Mouse (Mus musculus) MEL (cell line): ENCODE measurements around the gene Atrnl1. TPM values are rescaled to one million over a fixed set of nuclear protein-coding genes. Genes with fewer than 3 reads are reported as not detected.

ENCODE experiments used
- DNase-seq: peaks from one replicate; pipeline ENCODE4 v3.0.0; 2011; ENCODE audit warnings: low read depth, low spot score
- H3K27ac ChIP-seq: 2 replicates; pipeline ENCODE4 v1.5.1; 2012; ENCODE audit warnings: low read depth, mild to moderate bottlenecking, control low read depth, low read length, moderate library complexity; ENCODE audit not compliant: control insufficient read depth
- H3K27me3 ChIP-seq, 2 experiments: fragments of 150-350 bp in 1 of 2; sonication (generic) in 1 of 2; 2 replicates each; pipeline ENCODE4 v1.6.1; 2012; ENCODE audit warnings: low read length in 2 of 2, mild to moderate bottlenecking in 2 of 2, improper control_type of control experiment in 1 of 2, moderate library complexity in 1 of 2; ENCODE audit not compliant: insufficient read depth in 2 of 2, control insufficient read depth in 1 of 2
- H3K36me3 ChIP-seq, 2 experiments: 2 replicates each; pipeline ENCODE4 v1.6.1; 2012 to 2014; ENCODE audit warnings: low read length in 2 of 2, improper control_type of control experiment in 1 of 2, inconsistent platforms in 1 of 2, mild to moderate bottlenecking in 1 of 2; ENCODE audit not compliant: insufficient read depth in 2 of 2, control insufficient read depth in 1 of 2
- H3K4me1 ChIP-seq, 2 experiments: fragments of 150-350 bp in 1 of 2; sonication (generic) in 1 of 2; 2 replicates each; pipeline ENCODE4 v1.6.1; 2012; ENCODE audit warnings: low read length in 2 of 2, improper control_type of control experiment in 1 of 2, mild to moderate bottlenecking in 1 of 2; ENCODE audit not compliant: insufficient read depth in 2 of 2, control insufficient read depth in 1 of 2
- H3K4me3 ChIP-seq, 2 experiments: fragments of 150-350 bp in 1 of 2; sonication (generic) in 1 of 2; 2 replicates each; pipeline ENCODE4 v1.5.1; 2012; ENCODE audit warnings: low read depth in 2 of 2, low read length in 2 of 2, mild to moderate bottlenecking in 2 of 2, moderate library complexity in 2 of 2, control low read depth in 1 of 2, improper control_type of control experiment in 1 of 2; ENCODE audit not compliant: control insufficient read depth in 1 of 2, insufficient read depth in 1 of 2
- H3K79me2 ChIP-seq: 2 replicates; pipeline ENCODE4 v1.6.1; 2012; ENCODE audit warnings: mild to moderate bottlenecking, low read length, moderate library complexity; ENCODE audit not compliant: control insufficient read depth, poor library complexity, insufficient read depth
- H3K9ac ChIP-seq: 2 replicates; pipeline ENCODE4 v1.6.1; 2012; ENCODE audit warnings: low read depth, mild to moderate bottlenecking, control low read depth, low read length, moderate library complexity; ENCODE audit not compliant: control insufficient read depth, poor library complexity, severe bottlenecking
- H3K9me3 ChIP-seq: fragments of 150-350 bp; sonication (generic); replicated peaks from 2 replicates; pipeline ENCODE4 v1.6.1; 2012; ENCODE audit warnings: mild to moderate bottlenecking, low read length, improper control_type of control experiment, moderate library complexity; ENCODE audit not compliant: insufficient read depth
- CHD1 ChIP-seq: IDR thresholded peaks from 2 replicates; pipeline ENCODE4 v1.6.1; 2012; ENCODE audit warnings: low read depth, mild to moderate bottlenecking, inconsistent platforms, low read length, improper control_type of control experiment
- CTCF ChIP-seq, 3 experiments: IDR thresholded peaks in 2 of 3; conservative IDR thresholded peaks in 1 of 3; 2 replicates each; pipeline ENCODE4 v1.5.1; 2011 to 2012; ENCODE audit warnings: low read length in 3 of 3, low read depth in 2 of 3, mild to moderate bottlenecking in 2 of 3, improper control_type of control experiment in 1 of 3, inconsistent platforms in 1 of 3, mixed read lengths in 1 of 3, moderate library complexity in 1 of 3; ENCODE audit not compliant: control insufficient read depth in 1 of 3, insufficient read depth in 1 of 3, poor library complexity in 1 of 3, severe bottlenecking in 1 of 3
- ELF1 ChIP-seq: IDR thresholded peaks from 2 replicates; pipeline ENCODE4 v1.6.1; 2014; ENCODE audit warnings: low read depth, mild to moderate bottlenecking, inconsistent platforms, low read length, improper control_type of control experiment, moderate library complexity
- EP300 ChIP-seq, 2 experiments: IDR thresholded peaks; 2 replicates each; pipeline ENCODE4 v1.6.1; 2011; ENCODE audit warnings: improper control_type of control experiment in 2 of 2, low read length in 2 of 2, low read depth in 1 of 2, mild to moderate bottlenecking in 1 of 2
- GATA1 ChIP-seq: IDR thresholded peaks from 2 replicates; pipeline ENCODE4 v1.6.1; 2011; ENCODE audit warnings: low read depth, low read length, improper control_type of control experiment
- MAX ChIP-seq: IDR thresholded peaks from 2 replicates; pipeline ENCODE4 v1.6.1; 2011; ENCODE audit warnings: low read length, improper control_type of control experiment
- MAZ ChIP-seq: IDR thresholded peaks from 2 replicates; pipeline ENCODE4 v1.6.1; 2012; ENCODE audit warnings: low read depth, mild to moderate bottlenecking, inconsistent platforms, low read length, improper control_type of control experiment
- MYB ChIP-seq: IDR thresholded peaks from 2 replicates; pipeline ENCODE4 v1.6.1; 2011; ENCODE audit warnings: mild to moderate bottlenecking, low read depth, low read length, improper control_type of control experiment
- NRF1 ChIP-seq: IDR thresholded peaks from 2 replicates; pipeline ENCODE4 v1.6.1; 2014; ENCODE audit warnings: low read depth, mild to moderate bottlenecking, inconsistent platforms, low read length, improper control_type of control experiment, moderate library complexity; ENCODE audit not compliant: poor library complexity, insufficient read depth, severe bottlenecking
- POLR2AphosphoS2 ChIP-seq: IDR thresholded peaks from 2 replicates; pipeline ENCODE4 v1.6.1; 2011; ENCODE audit warnings: low read length, improper control_type of control experiment
- POLR2AphosphoS5 ChIP-seq: IDR thresholded peaks from 2 replicates; pipeline ENCODE4 v1.6.1; 2012; ENCODE audit warnings: low read depth, borderline replicate concordance, mild to moderate bottlenecking, inconsistent platforms, low read length, moderate library complexity, mixed read lengths
- RAD21 ChIP-seq: IDR thresholded peaks from 2 replicates; pipeline ENCODE4 v1.6.1; 2011; ENCODE audit warnings: mild to moderate bottlenecking, low read depth, low read length, improper control_type of control experiment
- RCOR1 ChIP-seq: IDR thresholded peaks from 2 replicates; pipeline ENCODE4 v1.6.1; 2012; ENCODE audit warnings: low read depth, mild to moderate bottlenecking, inconsistent platforms, low read length, improper control_type of control experiment
- SIN3A ChIP-seq: IDR thresholded peaks from 2 replicates; pipeline ENCODE4 v1.6.1; 2012; ENCODE audit warnings: low read length, improper control_type of control experiment, inconsistent platforms
- SMC3 ChIP-seq: IDR thresholded peaks from 2 replicates; pipeline ENCODE4 v1.6.1; 2011; ENCODE audit warnings: low read depth, low read length, improper control_type of control experiment
- TAL1 ChIP-seq: IDR thresholded peaks from 2 replicates; pipeline ENCODE4 v1.6.1; 2012; ENCODE audit warnings: mild to moderate bottlenecking, inconsistent platforms, low read length, moderate library complexity, mixed read lengths
- TBP ChIP-seq: IDR thresholded peaks from 2 replicates; pipeline ENCODE4 v1.8.0; 2011; ENCODE audit warnings: low read depth, low read length, improper control_type of control experiment
- TCF12 ChIP-seq: IDR thresholded peaks from 2 replicates; pipeline ENCODE4 v1.6.1; 2014; ENCODE audit warnings: low read depth, mild to moderate bottlenecking, inconsistent platforms, low read length, improper control_type of control experiment, moderate library complexity
- UBTF ChIP-seq: IDR thresholded peaks from 2 replicates; pipeline ENCODE4 v1.6.1; 2012; ENCODE audit warnings: low read depth, mild to moderate bottlenecking, inconsistent platforms, low read length, improper control_type of control experiment, moderate library complexity, borderline replicate concordance; ENCODE audit not compliant: insufficient read depth
- USF1 ChIP-seq: IDR thresholded peaks from 2 replicates; pipeline ENCODE4 v1.6.1; 2014; ENCODE audit warnings: low read depth, mild to moderate bottlenecking, inconsistent platforms, low read length, improper control_type of control experiment, moderate library complexity
- ZC3H11A ChIP-seq: IDR thresholded peaks from 2 replicates; pipeline ENCODE4 v1.6.1; 2012; ENCODE audit warnings: low read depth, mild to moderate bottlenecking, inconsistent platforms, low read length, improper control_type of control experiment
- polyA plus RNA-seq, 2 experiments: library from polyadenylated mRNA; stranded (reverse) in 1 of 2; unstranded in 1 of 2; fragments of >175 nt in 1 of 2; fragments of >200 nt in 1 of 2; gene quantifications; 2 replicates each; pipeline versions ENCODE4 v1.2.1 to v1.2.4; 2012; ENCODE audit warnings: low replicate concordance in 2 of 2, low read depth in 1 of 2; ENCODE audit not compliant: insufficient read length in 2 of 2, insufficient read depth in 1 of 2, missing spikeins in 1 of 2
- total RNA-seq: library from RNA; depleted of rRNA; stranded (reverse); fragments of 300-350 nt; gene quantifications from 2 replicates; pipeline ENCODE4 v1.2.3, GENCODE M21; 2012

The Atrnl1 gene
- total and polyA plus RNA-seq, 3 experiments: 6.4 to 8.2 TPM; not detected in 1

- Histone ChIP-seq H3K27ac (no peak overlapping the region), H3K27me3 (no peaks in the 10 kb centered on the region), H3K4me3 (no peak overlapping the region), H3K9ac (no peak overlapping the region), H3K9me3 (no peaks in the 10 kb centered on the region), H3K79me2 (no peaks in the 10 kb centered on the region), H3K4me1 (peaks cover 0 to 4% of the 10 kb centered on the region in 2 experiments; a peak in 2 of 4 replicates), H3K36me3 (peaks cover 0 to 7% of the 10 kb centered on the region in 2 experiments; a peak in 2 of 4 replicates)
- no peak for TF ChIP-seq SIN3A
- TF ChIP-seq EP300 (IDR thresholded peaks at IDR 0.05; ENCODE audit: low read depth in 1 of 2, low read length in 2 of 2): peak in 1 of 2 experiments; percentile 17; a peak in 2 of 4 replicates
- peak; percentile 67; the same call in 1 of the 2 replicates for TF ChIP-seq GATA1
- DNase-seq: peak; percentile 70
These were observed 298.6 kb downstream of the Atrnl1 start for GRCm38 (mm10) chr19:57909466-57909865.

GRCm38 (mm10) chr19:57910650-57911049, 299.8 kb downstream of the Atrnl1 start:
- DNase-seq: no peak
- no peaks in the 10 kb centered on the region for H3K9me3 ChIP-seq
- no peak for TF ChIP-seq SMC3

GRCm38 (mm10) chr19:57916325-57916724, 305.5 kb downstream of the Atrnl1 start:
- Histone ChIP-seq H3K36me3 (no peaks in the 10 kb centered on the region), H3K9me3 (no peaks in the 10 kb centered on the region), H3K4me1 (no peaks in the 10 kb centered on the region), H3K27ac (no peak overlapping the region), H3K4me3 (no peak overlapping the region), H3K27me3 (no peaks in the 10 kb centered on the region), H3K79me2 (no peaks in the 10 kb centered on the region), H3K9ac (no peak overlapping the region)
- DNase-seq: peak; percentile 25
- TF ChIP-seq RAD21 (peak; percentile 24), CTCF (IDR thresholded peaks at IDR 0.05 in 2 of 3, conservative IDR thresholded peaks at IDR 0.05 in 1 of 3; ENCODE audit: control insufficient read depth in 1 of 3, insufficient read depth in 1 of 3, low read depth in 2 of 3, low read length in 3 of 3, poor library complexity in 1 of 3, severe bottlenecking in 1 of 3) (peak; percentile 11 to 47 (median 16); a peak in 2 of 6 replicates), TAL1 (no peak), SMC3 (peak; percentile 60)

More at GRCm38 (mm10) chr19:57910650-57911049, 299.8 kb downstream of the Atrnl1 start:
- Histone ChIP-seq H3K27me3 (no peaks in the 10 kb centered on the region), H3K27ac (no peak overlapping the region), H3K36me3 (peaks cover 0 to 7% of the 10 kb centered on the region in 2 experiments; a peak in 2 of 4 replicates), H3K9ac (no peak overlapping the region), H3K4me1 (peaks cover 0 to 4% of the 10 kb centered on the region in 2 experiments; a peak in 2 of 4 replicates), H3K79me2 (no peaks in the 10 kb centered on the region), H3K4me3 (no peak overlapping the region)

- DNase-seq: no peak
- Histone ChIP-seq H3K9ac (no peak overlapping the region), H3K9me3 (no peaks in the 10 kb centered on the region), H3K4me1 (peaks cover 2 to 4% of the 10 kb centered on the region in 2 experiments; a peak in 2 of 4 replicates), H3K36me3 (peaks cover 0 to 2% of the 10 kb centered on the region in 2 experiments; a peak in 1 of 4 replicates), H3K4me3 (no peak overlapping the region), H3K27ac (no peak overlapping the region), H3K27me3 (no peaks in the 10 kb centered on the region), H3K79me2 (no peaks in the 10 kb centered on the region; the same call in 1 of the 2 replicates)
- no peak for TF ChIP-seq POLR2AphosphoS2
- TF ChIP-seq NRF1: no peak
- no peak for TF ChIP-seq MYB
- no peak for TF ChIP-seq UBTF
- no peak for TF ChIP-seq USF1
- TF ChIP-seq TBP: no peak
- no peak for TF ChIP-seq MAX
- TF ChIP-seq RCOR1: no peak
- no peak for TF ChIP-seq ZC3H11A
- TF ChIP-seq ELF1: no peak
- TF ChIP-seq POLR2AphosphoS5: no peak
- TF ChIP-seq CHD1: no peak
- TF ChIP-seq MAZ: no peak
- TF ChIP-seq TCF12: no peak
These were observed 312.2 kb downstream of the Atrnl1 start for GRCm38 (mm10) chr19:57922991-57923390.
